Mouse (Mus musculus): ENCODE results near the gene Tbc1d30.

DNA sequence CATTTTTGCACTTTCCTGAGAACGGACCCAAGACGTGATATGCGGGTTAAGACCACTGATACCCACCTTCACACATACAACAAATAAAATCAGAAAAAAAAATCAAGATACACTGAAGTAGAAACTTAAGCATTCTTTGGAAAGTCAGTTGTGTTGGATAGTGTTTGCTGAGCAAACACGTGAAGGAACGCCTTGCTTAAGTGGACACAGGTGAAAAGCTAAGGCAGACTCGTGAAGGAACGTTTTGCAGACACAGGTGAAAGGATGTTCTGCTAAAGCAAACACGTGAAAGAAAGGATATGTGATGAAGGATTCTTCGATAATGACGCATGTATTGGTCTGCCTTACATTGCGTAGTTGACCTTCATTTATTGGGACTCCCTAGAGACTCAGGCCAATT is 103.5 kb downstream of the Tbc1d30 start:
- TF ChIP-seq CTCF (IDR thresholded peaks at IDR 0.05; ENCODE audit: borderline replicate concordance, insufficient read depth, low read length) (no peak), POLR2A (IDR thresholded peaks at IDR 0.05; ENCODE audit: low read depth, low read length) (no peak)

Data from embryonic fibroblast, embryonic 13.5 days (primary cell).